Mouse (Mus musculus) spleen, postnatal 4 days (tissue): ENCODE results near the gene Znrf4.
A peak's percentile ranks its signal among the peaks of the same experiment; 100 is the strongest.

Experiments
- DNase-seq, 2 experiments: peaks; one replicate each; pipeline ENCODE4 v3.0.0; 2022; ENCODE audit warnings: low spot score in 2 of 2

Gene Znrf4

DNA sequence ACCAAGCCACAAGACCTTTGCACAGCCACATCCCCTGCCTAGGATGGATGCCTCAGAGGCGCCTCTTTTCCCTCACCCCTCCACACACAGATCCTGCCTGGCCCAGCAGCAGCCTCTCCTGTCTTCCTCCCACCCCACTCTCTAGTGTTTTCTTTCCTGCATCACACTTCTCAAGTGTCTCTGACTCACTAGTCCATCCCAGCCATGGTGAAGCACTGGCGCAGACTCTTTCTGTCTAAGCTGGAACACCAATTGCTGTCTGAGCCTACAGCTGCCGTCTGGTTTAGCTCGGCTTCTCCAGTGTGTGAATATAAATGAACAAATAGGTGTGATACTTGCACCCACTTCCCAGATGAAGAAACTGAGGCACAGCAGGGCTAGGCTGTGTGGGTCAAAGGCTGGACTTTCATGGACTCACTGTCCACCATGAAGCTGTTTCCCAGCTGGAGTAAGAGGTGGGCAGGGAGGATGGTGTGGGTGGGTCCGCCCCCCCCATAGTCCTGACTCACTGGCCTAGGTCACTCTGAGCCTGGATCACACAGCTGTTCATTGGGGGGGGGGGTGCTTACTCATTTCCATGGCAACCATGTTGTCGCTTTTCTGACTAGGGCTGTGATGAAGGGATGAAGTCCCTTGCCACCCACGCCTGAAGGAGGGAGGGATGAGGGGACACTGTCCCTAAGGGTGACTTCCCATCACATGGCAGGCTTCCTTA is 21.6 kb downstream of the Znrf4 start:
- DNase-seq, result no peak

DNA sequence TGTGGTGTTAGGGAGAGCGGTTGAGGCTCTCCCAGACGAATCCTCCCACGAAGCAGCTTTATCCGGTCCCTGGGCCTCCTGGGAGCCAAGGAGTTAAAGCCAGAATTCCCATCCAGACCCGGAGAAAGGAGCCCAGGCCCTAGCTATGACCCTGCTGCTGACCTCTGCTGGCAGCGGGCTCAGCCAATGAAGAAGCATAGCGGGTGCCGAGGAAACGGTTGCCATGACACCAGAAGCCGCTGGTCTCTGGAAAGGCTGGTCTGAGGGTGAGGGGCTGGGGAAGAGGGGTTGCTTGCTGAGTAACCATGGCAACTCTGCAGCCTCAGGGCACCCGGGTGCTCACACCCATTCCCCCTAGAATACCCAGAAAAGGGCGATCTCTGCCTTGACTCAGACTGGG is 24.2 kb downstream of the Znrf4 start:
- no peak for DNase-seq

DNA sequence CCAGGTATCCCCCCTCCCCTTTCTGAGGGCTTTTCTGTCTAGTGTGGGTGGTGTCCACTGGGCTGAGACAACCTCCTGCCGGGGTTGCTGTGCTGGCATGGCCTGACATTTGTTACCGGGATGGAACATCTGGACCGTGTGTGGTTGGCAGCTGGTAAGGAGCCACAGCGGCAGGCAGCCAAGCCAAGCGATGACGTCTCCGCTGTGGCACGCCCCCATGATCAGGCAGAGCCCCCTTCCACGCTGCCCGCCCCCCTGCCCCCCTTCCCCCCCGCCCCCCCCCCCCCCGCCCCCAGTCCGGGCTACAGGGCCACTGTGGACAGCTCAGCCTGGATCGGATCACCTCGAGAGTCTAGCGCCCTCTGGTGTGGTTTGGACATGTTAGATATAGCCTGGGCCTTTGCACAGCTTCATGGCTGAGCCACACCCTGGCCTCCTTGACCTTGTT is 24.8 kb downstream of the Znrf4 start:
- peak in 1 of 2 experiments; percentile 75 for DNase-seq

DNA sequence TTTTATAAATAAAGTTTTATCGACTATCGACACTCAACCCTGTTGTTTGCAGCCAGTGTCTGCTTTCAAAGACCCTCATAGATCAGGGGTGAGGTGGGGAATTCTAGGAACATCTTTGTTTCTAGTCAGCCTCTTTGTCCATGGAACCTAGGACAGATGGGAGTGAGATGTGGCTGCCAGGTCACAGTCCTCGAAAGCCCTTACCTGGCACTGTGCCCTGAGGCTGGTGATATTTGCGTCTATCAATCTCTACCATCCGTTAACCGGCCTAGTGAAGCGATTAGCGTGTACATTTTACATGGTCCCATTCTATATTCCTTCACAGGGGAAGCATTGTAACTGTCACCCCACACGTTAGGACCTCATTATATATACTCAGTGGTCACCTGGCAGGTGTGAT is 26.3 kb downstream of the Znrf4 start:
- DNase-seq, result no peak

DNA sequence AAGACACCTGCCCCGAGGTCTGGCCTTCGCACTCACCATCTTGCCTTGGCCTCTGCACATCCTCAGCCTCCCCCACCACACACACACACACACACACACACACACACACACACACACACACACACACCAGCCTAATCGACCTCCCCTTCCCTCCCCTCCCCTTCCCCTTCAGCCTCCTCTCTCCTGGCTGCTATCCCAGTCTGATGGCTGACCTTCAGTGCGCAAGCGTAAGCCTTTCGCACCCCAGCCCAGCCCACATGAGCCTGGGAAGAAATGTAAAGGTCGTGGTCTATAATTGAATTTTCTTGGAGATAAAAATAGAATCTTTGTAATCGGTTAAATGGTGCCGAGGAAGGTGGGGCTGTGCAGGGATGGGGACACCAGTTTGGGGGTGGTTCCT is 27.1 kb downstream of the Znrf4 start:
- DNase-seq, result no peak

DNA sequence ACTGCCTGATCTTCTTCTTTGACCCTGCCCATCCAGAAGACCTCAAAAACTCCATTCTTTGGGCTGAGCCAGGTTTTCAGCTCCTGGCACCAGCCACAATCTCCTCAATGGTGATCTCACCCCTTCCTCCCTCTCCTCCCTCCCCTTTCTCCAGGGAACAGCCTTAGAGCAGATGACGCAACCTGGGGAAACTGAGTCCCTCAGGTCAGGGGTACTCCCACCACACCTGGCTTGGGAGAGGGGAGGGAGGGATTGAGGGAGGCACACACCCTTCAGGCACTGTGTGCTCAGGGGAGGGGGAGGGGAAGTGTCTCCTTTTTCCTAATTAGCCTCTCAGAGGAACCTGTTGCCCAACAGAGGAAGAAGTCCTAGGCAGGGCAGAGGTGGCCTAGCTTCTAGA is 29.6 kb downstream of the Znrf4 start:
- DNase-seq, result no peak

DNA sequence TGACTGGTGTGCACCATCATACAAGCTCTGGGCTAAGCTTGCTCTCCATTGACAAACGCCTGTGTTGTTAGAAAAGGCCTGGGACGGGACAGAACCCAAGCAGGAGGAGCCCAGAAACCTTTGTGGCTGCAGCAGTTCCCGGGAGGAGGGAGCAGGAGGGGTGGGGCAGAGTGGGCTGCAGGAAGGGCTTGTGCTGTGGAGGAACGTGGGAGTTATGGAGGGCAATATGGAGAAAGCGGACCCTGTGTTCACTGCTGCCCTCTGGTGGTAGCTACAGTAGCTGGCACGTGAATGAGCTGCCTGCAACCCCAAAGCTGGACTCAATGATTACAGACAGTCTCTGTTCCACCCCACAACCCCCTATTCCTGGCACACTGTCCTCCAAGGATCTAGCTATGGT is 32.9 kb downstream of the Znrf4 start:
- DNase-seq, result peak; percentile 62 to 87

DNA sequence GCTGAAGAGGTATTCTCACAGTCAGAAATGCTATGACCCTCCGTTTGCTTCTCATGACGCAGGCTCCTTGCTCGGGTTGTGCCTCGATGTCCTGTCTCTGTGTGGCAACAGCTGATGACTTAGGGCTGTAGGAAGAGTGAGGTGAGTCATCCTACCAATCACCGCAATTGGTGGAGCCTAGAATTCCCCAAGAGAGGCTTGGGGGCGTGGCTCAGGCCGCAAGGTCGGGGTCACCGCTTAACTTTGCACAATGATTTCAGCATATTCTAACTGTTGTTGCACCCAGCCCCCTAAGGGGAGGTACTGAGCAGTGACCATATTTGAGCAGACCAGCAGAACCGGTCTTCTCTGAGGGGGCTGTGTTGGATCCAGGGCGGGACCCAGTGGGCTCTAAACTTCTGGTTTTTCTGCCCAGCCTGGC is 34.0 kb downstream of the Znrf4 start:
- DNase-seq, result no peak

DNA sequence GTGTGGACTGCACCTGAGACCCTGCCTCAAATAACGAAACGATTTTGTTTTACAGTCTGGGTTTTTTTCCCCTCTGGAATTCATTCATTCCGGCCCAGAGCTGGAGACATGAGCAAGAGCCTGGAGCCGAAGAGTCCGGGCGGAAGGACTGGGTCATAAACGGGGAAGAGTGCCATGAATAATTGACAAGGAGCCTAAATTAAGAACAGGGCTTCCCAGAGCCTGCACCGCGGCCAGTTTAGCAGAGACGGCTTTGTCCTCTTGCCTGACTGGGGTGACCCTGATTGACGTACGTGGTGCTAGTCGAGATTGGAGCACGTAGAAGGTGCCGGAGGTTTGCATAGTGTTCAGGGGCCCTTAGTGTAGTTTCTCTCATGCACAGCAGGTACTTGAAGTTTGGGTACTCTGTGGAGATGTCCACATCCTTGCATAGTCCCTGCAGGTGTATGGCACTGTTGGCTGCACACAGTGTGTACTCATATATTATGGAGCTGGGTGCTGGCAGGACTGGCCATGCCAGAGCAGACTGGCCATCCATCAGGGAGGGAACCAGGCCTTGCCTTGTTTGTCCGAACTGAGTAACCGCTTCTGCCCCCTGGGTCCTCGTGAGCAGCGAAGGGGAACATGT is 34.9 kb downstream of the Znrf4 start:
- DNase-seq, result no peak

DNA sequence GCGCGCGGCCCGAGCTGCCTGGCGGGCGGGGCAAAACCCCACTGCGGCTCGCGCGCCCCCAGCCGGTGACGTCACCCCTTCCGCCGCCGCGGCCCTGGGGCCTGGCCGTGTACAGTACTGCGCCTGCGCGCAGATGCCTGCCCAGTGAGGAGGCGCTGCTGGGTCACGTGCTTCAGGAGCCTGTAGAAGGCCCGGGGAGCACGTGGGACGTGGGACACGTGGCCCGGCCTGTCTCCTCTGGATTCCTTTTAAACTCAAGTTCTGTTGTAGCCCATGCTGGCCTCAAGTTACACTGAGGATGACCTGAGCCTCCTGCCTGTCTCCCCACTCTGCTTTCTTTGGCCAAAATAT is 35.9 kb downstream of the Znrf4 start, which contains the start of gene Ptprs:
Ptprs (minus strand) TSS at position 82 of the 351 bp plus-strand sequence.
- peak; percentile 81 to 92 for DNase-seq

DNA sequence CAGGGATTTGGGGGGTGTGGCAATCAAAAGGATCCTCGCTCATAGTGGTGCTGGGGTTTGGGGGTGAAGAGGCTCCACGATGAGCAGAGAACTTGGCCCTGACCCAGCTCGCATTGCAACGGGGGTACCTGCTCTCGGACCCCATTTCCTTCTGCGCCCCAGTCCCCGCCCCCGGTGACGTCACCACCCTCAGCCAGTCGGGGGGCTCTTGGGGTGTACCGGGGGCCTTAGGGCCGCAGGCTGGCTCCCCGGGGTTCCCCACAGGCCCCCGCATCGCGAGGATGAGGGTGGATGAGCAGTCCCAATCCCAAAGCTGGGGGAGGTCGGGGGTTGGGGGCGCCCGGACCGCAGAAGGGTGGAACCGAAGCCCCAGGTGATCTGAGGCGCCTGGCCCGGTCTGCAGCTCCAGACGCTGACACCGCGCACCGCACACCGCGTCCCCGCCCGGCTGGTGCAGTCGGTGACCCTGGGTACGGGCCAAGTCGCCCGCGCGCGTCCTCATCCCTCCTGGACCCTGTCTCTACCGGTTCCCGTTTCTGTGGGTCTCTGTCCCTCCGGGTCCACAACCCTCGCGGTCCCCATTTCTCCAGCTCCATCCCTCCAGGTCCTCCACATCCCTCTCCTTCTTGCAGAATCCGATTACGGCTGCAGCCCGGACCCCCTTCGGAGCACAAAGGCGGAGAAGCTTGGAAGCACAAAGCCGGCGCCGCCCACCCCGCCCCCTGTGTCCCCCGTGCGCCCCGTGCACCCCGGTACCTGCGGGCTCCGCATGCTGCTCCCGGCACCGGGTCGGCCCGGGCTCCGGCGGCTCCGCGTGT is 36.4 kb downstream of the Znrf4 start:
- no peak for DNase-seq

DNA sequence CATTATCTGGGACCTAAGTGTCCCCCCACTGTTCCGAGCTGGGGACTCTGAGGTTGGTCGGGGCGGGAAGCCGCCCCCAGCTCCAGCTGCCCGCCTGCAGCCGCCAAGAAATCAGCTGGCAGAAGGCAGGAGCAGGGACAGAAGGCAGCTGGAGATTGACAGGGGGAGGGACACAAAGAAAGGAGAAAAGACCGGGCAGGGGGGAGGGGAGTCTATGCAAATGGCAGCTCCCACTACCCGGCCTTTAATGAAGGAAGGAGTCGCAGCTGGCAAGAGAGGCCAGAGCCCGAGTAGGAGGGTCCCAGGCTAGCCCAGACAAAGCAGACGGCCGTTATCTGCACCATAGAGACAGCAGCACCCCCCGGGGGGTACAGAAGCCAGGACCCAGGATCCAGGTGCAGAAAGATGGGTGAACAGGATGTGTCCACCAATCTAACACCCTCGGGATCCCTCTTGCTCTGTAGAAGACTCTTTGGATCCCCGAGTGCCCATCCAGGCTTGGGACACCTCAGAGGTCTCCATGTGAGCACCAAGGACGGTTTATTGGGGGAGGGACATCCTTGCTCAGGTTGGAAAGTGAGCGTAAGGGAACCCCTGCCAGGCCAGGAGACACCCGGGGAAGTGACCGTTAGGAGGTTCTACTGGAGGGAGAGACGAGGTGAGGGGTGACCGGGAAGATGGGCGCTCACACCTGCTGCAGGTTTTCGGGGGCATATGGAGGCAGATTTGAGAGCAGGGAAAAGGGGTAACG is 37.2 kb downstream of the Znrf4 start:
- DNase-seq, result no peak

DNA sequence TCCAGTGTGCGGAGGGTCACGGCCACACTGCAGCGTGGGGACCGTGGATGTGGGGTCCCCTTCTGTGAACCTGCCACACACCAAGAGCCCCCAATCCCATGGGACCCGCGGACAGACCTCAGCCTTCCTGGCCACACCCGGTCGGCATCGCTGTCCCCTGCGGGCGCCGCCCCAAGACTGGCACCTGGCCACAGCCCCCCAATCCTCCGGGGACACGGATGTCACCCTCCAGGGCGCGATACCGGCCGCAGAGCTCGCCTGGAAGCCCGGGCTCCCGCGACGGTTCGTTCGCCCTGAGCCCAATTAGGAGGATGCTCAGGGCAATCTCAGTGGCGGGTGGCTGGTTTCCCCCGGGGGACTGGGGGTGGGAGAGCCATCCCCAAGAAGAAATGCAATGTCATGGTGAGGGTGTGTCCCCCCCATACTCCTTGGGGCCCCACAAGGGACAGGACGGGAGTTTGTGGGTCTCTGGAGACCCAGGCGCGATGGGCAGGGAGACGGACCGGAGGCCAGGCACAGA is 37.9 kb downstream of the Znrf4 start:
- DNase-seq, result no peak

DNA sequence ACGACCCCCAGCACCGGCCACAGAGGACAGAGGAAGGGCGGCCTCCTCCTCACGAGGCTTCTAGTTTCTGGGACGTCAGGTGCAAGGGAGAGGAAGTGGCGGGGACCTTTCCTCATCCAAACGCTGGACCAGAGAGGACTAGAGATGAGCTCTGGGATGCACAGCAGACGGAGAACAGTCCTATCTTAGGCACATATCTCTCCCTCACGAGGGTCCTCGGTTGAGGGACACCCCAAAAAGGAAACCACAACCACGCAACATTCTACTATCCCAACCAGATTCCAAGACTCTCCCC is 38.7 kb downstream of the Znrf4 start:
- DNase-seq, result no peak

DNA sequence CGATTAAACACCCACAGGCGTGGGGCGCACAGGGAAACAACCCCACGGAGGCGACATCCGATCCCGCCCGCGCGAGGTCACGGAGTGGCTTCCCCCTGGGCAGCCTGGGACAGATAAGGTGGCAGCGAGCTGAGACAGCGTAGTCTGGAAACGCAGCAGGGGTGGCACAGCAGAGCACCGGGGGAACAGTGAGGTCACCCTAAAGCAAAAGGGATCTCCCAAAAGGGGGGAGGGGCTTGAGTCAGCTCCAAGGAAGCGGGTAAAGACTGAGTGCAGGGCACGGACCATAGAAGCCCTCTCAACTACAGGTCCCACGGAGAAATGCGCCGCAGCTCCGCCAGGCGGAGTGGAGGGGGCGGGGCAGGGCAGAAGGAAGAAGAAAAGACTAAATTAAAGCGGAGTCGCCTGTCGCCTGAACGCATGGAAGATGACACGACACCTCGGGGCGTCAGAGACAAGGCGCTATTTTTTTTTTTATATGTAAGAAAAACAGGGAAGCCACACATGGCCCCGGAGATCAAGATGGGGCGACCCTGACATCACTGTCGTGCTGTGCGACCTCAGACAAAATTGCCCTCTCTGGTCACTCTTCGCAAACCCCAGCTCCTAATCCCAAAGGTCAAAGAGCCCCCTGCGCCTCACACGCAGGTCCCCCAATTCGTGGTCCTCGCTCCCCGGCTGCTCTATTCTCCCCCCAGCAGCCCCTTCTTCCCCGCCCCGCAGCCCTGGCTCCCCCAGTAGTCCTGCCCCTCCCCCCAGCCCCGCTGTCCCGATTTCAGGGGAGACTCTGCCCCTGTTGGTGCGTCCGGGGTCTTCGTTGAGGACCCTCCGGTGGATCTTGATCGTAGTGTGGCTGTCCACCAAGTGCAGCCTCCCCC is 39.3 kb downstream of the Znrf4 start:
- peak; percentile 53 to 79 for DNase-seq

DNA sequence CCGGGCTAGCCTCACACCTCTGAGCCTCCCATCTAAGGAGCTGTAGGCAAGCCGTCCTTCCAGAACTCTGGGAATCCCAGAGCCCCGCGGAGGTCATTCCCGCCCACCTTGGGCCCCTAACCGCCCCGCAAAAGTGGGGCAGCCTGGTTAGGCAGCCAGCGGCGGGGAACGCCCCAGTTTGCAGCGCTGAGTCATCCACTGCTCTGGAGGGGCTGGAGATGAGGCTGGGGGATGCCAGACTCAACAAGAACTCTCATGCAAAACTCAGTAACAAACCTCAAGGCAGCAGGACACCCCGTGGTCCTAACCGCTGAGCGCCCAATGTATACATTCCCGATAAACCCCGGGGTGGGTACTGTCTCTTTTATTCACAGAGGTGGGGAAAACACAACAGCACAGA is 40.1 kb downstream of the Znrf4 start:
- DNase-seq, result no peak

DNA sequence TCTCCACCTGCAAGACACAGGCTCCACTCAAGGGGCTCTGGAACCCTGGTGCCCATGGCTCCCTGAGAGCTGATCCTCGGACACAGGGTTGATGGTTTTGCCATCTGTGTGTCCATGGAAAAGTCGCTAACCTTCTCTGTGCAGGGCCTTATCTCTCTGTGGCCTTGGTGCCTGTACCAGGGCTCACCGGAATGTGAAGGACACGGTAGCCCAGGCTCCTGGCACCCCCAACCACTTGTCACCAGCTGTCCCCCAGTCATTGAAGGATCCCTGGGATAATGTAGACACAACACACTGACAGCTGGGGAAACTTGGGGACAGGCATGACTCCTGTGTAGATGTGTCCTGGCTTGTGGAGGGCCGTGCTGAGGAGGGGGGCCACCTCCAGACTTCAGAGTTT is 41.1 kb downstream of the Znrf4 start:
- no peak for DNase-seq

DNA sequence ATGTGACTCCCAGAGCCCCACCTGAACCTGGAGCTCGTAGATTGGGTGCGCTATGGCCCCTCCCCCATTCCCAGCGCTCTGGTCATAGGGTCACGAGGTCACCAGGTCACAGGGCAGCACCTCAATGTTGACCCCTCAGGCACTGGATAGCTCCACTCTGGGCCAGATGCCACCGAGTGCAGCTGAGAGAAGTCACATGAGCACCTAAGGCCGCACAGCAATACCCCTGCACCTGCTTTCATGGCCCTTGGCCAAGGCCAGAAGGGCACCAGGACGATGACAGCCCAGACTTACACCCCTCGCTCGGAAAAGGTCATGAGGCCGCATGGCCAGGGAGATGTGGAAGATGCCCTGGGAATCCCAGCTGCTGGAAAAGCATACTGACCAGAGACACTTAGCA is 41.7 kb downstream of the Znrf4 start:
- no peak for DNase-seq

DNA sequence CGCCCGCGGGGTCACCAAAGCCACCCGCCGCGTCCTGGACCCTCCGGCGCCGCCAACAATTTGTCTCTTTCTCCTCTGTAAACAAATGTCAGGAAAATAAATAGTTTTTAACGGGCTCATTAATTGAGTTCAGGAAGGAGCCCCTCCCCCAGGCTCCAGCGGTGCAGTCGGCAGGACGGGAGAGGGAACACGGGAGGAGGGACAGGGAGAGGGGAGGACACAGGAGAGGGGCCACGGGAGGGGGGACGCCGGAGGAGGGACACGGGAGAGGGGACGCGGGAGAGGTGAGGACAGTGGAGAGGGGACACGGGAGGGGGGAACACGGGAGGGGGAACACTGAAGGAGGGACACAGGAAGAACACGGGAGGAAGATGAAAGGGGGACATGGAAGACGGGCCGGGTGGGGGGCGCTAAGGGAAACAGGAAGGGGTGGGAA is 42.2 kb downstream of the Znrf4 start:
- DNase-seq, result no peak

DNA sequence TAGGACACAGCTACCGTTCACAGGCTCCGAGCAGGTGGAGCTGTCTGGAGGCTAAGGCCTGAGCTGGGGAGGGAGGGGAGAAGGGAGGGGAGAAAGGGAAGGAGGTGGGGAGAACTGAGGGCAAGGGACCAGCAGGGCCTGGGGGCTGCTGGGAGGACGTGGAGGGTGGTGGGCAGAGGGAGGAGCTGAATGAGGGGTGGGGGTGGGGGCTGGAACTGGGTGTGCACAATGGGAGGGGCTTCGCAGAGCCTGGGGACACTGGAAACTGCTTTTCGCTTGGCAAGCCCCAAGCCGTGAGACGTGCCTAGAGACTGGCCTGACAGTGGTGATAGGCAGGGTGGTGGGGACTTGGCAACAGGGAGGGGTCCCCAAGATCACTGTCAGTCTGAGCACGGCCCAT is 43.0 kb downstream of the Znrf4 start:
- DNase-seq, result no peak

DNA sequence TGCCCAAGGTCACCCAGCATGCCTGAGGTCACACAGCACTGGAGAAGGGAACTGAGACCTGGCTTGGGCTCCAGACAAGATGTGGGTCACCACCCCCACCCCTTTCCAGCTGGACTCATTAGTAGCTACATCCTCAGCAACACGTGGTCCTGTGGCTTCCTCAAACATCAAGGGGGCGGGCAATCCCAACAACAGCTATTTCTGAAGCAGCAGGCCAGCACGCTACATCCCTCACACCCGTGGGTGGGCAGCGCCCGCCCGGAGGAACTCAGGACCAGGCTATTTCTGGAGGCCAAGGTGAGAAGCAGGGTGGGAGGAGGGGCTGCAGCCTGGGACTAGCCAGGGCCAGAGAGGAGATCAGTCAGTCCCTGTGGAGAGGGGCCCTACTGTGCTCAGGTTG is 43.4 kb downstream of the Znrf4 start:
- DNase-seq, result no peak
